Mouse (Mus musculus) CH12.LX (cell line): ENCODE results near the gene Zdhhc12. TPM values are rescaled to one million over a fixed set of nuclear protein-coding genes. Genes with fewer than 3 reads are reported as not detected.

Experiments
- DNase-seq: peaks from one replicate; pipeline ENCODE4 v3.0.0-alpha.2; 2013; ENCODE audit errors: extremely low read depth
- H3K27ac ChIP-seq: 2 replicates; pipeline ENCODE4 v1.5.1; 2012; ENCODE audit warnings: low read depth, mild to moderate bottlenecking, control low read depth, moderate library complexity; ENCODE audit not compliant: insufficient read depth
- H3K27me3 ChIP-seq: replicated peaks from 2 replicates; pipeline ENCODE3; 2012; ENCODE audit warnings: inconsistent platforms
- H3K36me3 ChIP-seq, 2 experiments: replicated peaks in 1 of 2; 2 replicates each; pipeline versions ENCODE3 to v1.6.1; 2012; ENCODE audit warnings: inconsistent platforms in 1 of 2, low read length in 1 of 2, mild to moderate bottlenecking in 1 of 2, mixed read lengths in 1 of 2, moderate library complexity in 1 of 2; ENCODE audit not compliant: control insufficient read depth in 1 of 2, insufficient read depth in 1 of 2
- H3K4me1 ChIP-seq, 2 experiments: 2 replicates each; pipeline ENCODE4 v1.6.1; 2012; ENCODE audit warnings: inconsistent platforms in 1 of 2, moderate library complexity in 1 of 2; ENCODE audit not compliant: insufficient read depth in 2 of 2, control insufficient read depth in 1 of 2
- H3K4me2 ChIP-seq: 2 replicates; pipeline ENCODE4 v1.6.1; 2012; ENCODE audit warnings: low read depth, mild to moderate bottlenecking, control low read depth; ENCODE audit not compliant: poor library complexity, insufficient read depth, severe bottlenecking
- H3K4me3 ChIP-seq, 3 experiments: fragments of 150-350 bp in 1 of 3; sonication (generic) in 1 of 3; replicated peaks in 1 of 3; 2 replicates each; pipeline versions ENCODE3 to v1.5.1; 2011 to 2012; ENCODE audit warnings: low read depth in 2 of 3, low read length in 2 of 3, mild to moderate bottlenecking in 2 of 3, moderate library complexity in 2 of 3, control low read depth in 1 of 3, improper control_type of control experiment in 1 of 3, inconsistent platforms in 1 of 3, mixed read lengths in 1 of 3; ENCODE audit not compliant: poor library complexity in 1 of 3
- H3K79me2 ChIP-seq: replicated peaks from 2 replicates; pipeline ENCODE4 v1.6.1; 2012; ENCODE audit warnings: mild to moderate bottlenecking, moderate library complexity; ENCODE audit not compliant: control insufficient read depth, poor library complexity, insufficient read depth, severe bottlenecking; ENCODE audit errors: extremely low read depth
- H3K9ac ChIP-seq: 2 replicates; pipeline ENCODE4 v1.6.1; 2012; ENCODE audit warnings: low read depth, mild to moderate bottlenecking, control low read depth, moderate library complexity; ENCODE audit not compliant: insufficient read depth
- H3K9me3 ChIP-seq: replicated peaks from 2 replicates; pipeline ENCODE3; 2012; ENCODE audit warnings: low read length, inconsistent platforms, mixed read lengths
- CHD2 ChIP-seq: IDR thresholded peaks from 2 replicates; pipeline ENCODE4 v1.6.1; 2011; ENCODE audit warnings: low read length, improper control_type of control experiment
- E2F4 ChIP-seq: IDR thresholded peaks from 2 replicates; pipeline ENCODE4 v1.6.1; 2011; ENCODE audit warnings: low read depth, low read length, improper control_type of control experiment; ENCODE audit not compliant: insufficient replicate concordance
- EP300 ChIP-seq: IDR thresholded peaks from 2 replicates; pipeline ENCODE4 v1.6.1; 2011; ENCODE audit warnings: low read length, improper control_type of control experiment
- ETS1 ChIP-seq: conservative IDR thresholded peaks from 2 replicates; pipeline ENCODE4 v1.6.1; 2012; ENCODE audit warnings: low read depth, mild to moderate bottlenecking, inconsistent platforms, low read length, improper control_type of control experiment, moderate library complexity
- GABPA ChIP-seq: IDR thresholded peaks from 2 replicates; pipeline ENCODE4 v1.6.1; 2012; ENCODE audit warnings: low read depth, low read length, improper control_type of control experiment, inconsistent platforms; ENCODE audit not compliant: insufficient replicate concordance
- HCFC1 ChIP-seq: IDR thresholded peaks from 2 replicates; pipeline ENCODE4 v1.6.1; 2012; ENCODE audit warnings: low read depth, mild to moderate bottlenecking, inconsistent platforms, low read length, improper control_type of control experiment
- IRF4 ChIP-seq: IDR thresholded peaks from 2 replicates; pipeline ENCODE4 v1.6.1; 2014; ENCODE audit warnings: low read depth, mild to moderate bottlenecking, inconsistent platforms, low read length, improper control_type of control experiment
- JUN ChIP-seq: IDR thresholded peaks from 2 replicates; pipeline ENCODE4 v1.6.1; 2011; ENCODE audit warnings: low read depth, mild to moderate bottlenecking, low read length, improper control_type of control experiment, moderate library complexity; ENCODE audit not compliant: insufficient read depth
- KAT2A ChIP-seq: IDR thresholded peaks from 2 replicates; pipeline ENCODE4 v1.6.1; 2012; ENCODE audit warnings: low read length, improper control_type of control experiment, inconsistent platforms; ENCODE audit not compliant: insufficient replicate concordance
- MXI1 ChIP-seq: IDR thresholded peaks from 2 replicates; pipeline ENCODE4 v1.6.1; 2011; ENCODE audit warnings: mild to moderate bottlenecking, low read depth, low read length, improper control_type of control experiment
- PAX5 ChIP-seq: IDR thresholded peaks from 2 replicates; pipeline ENCODE4 v1.6.1; 2012; ENCODE audit warnings: low read length, inconsistent platforms, mixed read lengths
- RCOR1 ChIP-seq: conservative IDR thresholded peaks from 2 replicates; pipeline ENCODE4 v1.6.1; 2012; ENCODE audit warnings: low read depth, mild to moderate bottlenecking, inconsistent platforms, low read length, improper control_type of control experiment
- SIN3A ChIP-seq: IDR thresholded peaks from 2 replicates; pipeline ENCODE4 v1.6.1; 2012; ENCODE audit warnings: low read length, improper control_type of control experiment, inconsistent platforms
- SMC3 ChIP-seq: IDR thresholded peaks from 2 replicates; pipeline ENCODE4 v1.6.1; 2011; ENCODE audit warnings: low read depth, low read length, improper control_type of control experiment
- TBP ChIP-seq: conservative IDR thresholded peaks from 2 replicates; pipeline ENCODE4 v1.6.1; 2011; ENCODE audit warnings: low read depth, low read length, improper control_type of control experiment
- ZNF384 ChIP-seq: IDR thresholded peaks from 2 replicates; pipeline ENCODE4 v1.6.1; 2012; ENCODE audit warnings: low read depth, low read length, improper control_type of control experiment, inconsistent platforms
- dilution Hi-C: fragments of 300-500 bp; cut with MboI; formaldehyde crosslinking; loops from 2 replicates; pipeline ENCODE4 v1.14.3; 2020; ENCODE audit warnings: low sequenced_read_pairs; ENCODE audit not compliant: extremely low pct_unique_long_range_greater_than_20kb, extremely low pct_ligation_motif_present
- in situ Hi-C: fragments of 300-500 bp; cut with MboI; formaldehyde crosslinking; loops from 3 replicates; pipeline ENCODE4 v1.14.3; 2019; ENCODE audit warnings: low sequenced_read_pairs, low pct_ligation_motif_present, low pct_unique_long_range_greater_than_20kb, mixed read lengths
- polyA plus RNA-seq: library from polyadenylated mRNA; unstranded; fragments of >175 nt; gene quantifications from 2 replicates; pipeline ENCODE4 v1.2.1, GENCODE M21; 2012; ENCODE audit warnings: low read depth; ENCODE audit not compliant: insufficient read length
- total RNA-seq, 2 experiments: library from RNA; depleted of rRNA; stranded (reverse); fragments of 300-350 nt in 1 of 2; fragments of >200 nt in 1 of 2; gene quantifications; 2 replicates each; pipeline ENCODE4 v1.2.3; 2012 to 2014

The Zdhhc12 gene
- total and polyA plus RNA-seq, 3 experiments = 15.6 to 42.8 (median 36.5) TPM

- Histone ChIP-seq H3K36me3 (peaks cover 13 to 45% of the 10 kb centered on the region in 2 experiments), H3K4me1 (peaks cover 7 to 15% of the 10 kb centered on the region in 2 experiments), H3K4me2 (no peak overlapping the region), H3K79me2 (no peaks in the 10 kb centered on the region), H3K9ac (no peak overlapping the region; the same call in 1 of the 2 replicates), H3K9me3 (no peaks in the 10 kb centered on the region), H3K27me3 (no peaks in the 10 kb centered on the region), H3K27ac (peak overlapping the region; percentile 65), H3K4me3 (peak overlapping the region in 2 of 3 experiments; percentile 66 to 68)
- no peak for TF ChIP-seq MXI1
- no peak for TF ChIP-seq TBP
- no peak for TF ChIP-seq PAX5
- TF ChIP-seq HCFC1 = no peak
- TF ChIP-seq E2F4 = no peak
- TF ChIP-seq IRF4 = no peak
- TF ChIP-seq SIN3A = no peak
- TF ChIP-seq RCOR1 = no peak
- no peak for TF ChIP-seq JUN
- TF ChIP-seq ETS1 = no peak
- TF ChIP-seq CHD2 = no peak
- no peak for TF ChIP-seq EP300
- TF ChIP-seq SMC3 = no peak
- dilution Hi-C loops = no loop called here
- in situ Hi-C loops = loop anchor here (5.0 kb wide), 1 partner anchor 35 kb away; no protein-coding TSS in a partner anchor
- DNase-seq = no peak
Measured at GRCm38 (mm10) chr2:30076959-30077358, 16.5 kb downstream of the Zdhhc12 start.

GRCm38 (mm10) chr2:30076439-30076838 lies 17.0 kb downstream of the Zdhhc12 start:
- TF ChIP-seq KAT2A (no peak), ZNF384 (no peak), SIN3A (no peak), GABPA (no peak), HCFC1 (no peak)
- no peak for DNase-seq
- no peak overlapping the region for H3K9ac ChIP-seq
- dilution Hi-C loops (no loop called here), in situ Hi-C loops (loop anchor here (5.0 kb wide), 1 partner anchor 34 kb away; no protein-coding TSS in a partner anchor)
- H3K4me3 ChIP-seq = no peak overlapping the region
- H3K27ac ChIP-seq = no peak overlapping the region
- H3K79me2 ChIP-seq = no peaks in the 10 kb centered on the region
- H3K36me3 ChIP-seq = peaks cover 17 to 44% of the 10 kb centered on the region in 2 experiments
- no peaks in the 10 kb centered on the region for H3K9me3 ChIP-seq
- no peak overlapping the region for H3K4me2 ChIP-seq
- H3K4me1 ChIP-seq = peaks cover 7 to 15% of the 10 kb centered on the region in 2 experiments
- H3K27me3 ChIP-seq = no peaks in the 10 kb centered on the region
